Mouse (Mus musculus) heart, embryonic 14.5 days (tissue): Measurements from ENCODE around the gene Elmod1. TPM values are rescaled to one million over a fixed set of nuclear protein-coding genes. Genes with fewer than 3 reads are reported as not detected.

Source experiments
- ATAC-seq: fragments of 200-750 bp; cut with Nextera tagmentation; 2 replicates; pipeline ENCODE4 v1.8.0; 2017; ENCODE audit warnings: low read depth, moderate TSS enrichment; ENCODE audit not compliant: insufficient number of reproducible peaks, insufficient read depth, low FRiP score
- H3K27ac ChIP-seq, 2 experiments: fragments of 200-500 bp in 1 of 2; fragments of 300-500 bp in 1 of 2; sonication (generic) in 1 of 2; replicated peaks in 1 of 2; 2 replicates each; pipeline ENCODE4 v1.5.1; 2012 to 2014; ENCODE audit warnings: low read depth in 2 of 2, low read length in 2 of 2, control low read depth in 1 of 2, mild to moderate bottlenecking in 1 of 2, mixed read lengths in 1 of 2; ENCODE audit not compliant: control insufficient read depth in 1 of 2, insufficient read depth in 1 of 2
- H3K27me3 ChIP-seq: fragments of 300-500 bp; sonication (generic); 2 replicates; pipeline ENCODE4 v1.6.1; 2014; ENCODE audit warnings: mild to moderate bottlenecking, low read length, control low read depth; ENCODE audit not compliant: control insufficient read depth, insufficient read depth
- H3K36me3 ChIP-seq: fragments of 300-500 bp; sonication (generic); 2 replicates; pipeline ENCODE4 v1.6.1; 2014; ENCODE audit warnings: mild to moderate bottlenecking, control low read depth, low read length, mixed read lengths; ENCODE audit not compliant: control insufficient read depth, insufficient read depth
- H3K4me1 ChIP-seq, 2 experiments: fragments of 200-500 bp in 1 of 2; fragments of 300-500 bp in 1 of 2; sonication (generic) in 1 of 2; 2 replicates each; pipeline ENCODE4 v1.6.1; 2012 to 2014; ENCODE audit warnings: low read length in 2 of 2, control low read depth in 1 of 2, mixed read lengths in 1 of 2; ENCODE audit not compliant: control insufficient read depth in 2 of 2, insufficient read depth in 2 of 2
- H3K4me2 ChIP-seq: fragments of 300-500 bp; sonication (generic); 2 replicates; pipeline ENCODE4 v1.6.1; 2014; ENCODE audit warnings: mild to moderate bottlenecking, low read length
- H3K4me3 ChIP-seq, 2 experiments: fragments of 200-500 bp in 1 of 2; fragments of 300-500 bp in 1 of 2; sonication (generic) in 1 of 2; 2 replicates each; pipeline ENCODE4 v1.5.1; 2012 to 2014; ENCODE audit warnings: low read length in 2 of 2, mild to moderate bottlenecking in 2 of 2, control low read depth in 1 of 2, low read depth in 1 of 2, moderate library complexity in 1 of 2; ENCODE audit not compliant: control insufficient read depth in 1 of 2, insufficient read depth in 1 of 2
- H3K9ac ChIP-seq: fragments of 300-500 bp; sonication (generic); 2 replicates; pipeline ENCODE4 v1.6.1; 2014; ENCODE audit warnings: mild to moderate bottlenecking, low read length
- H3K9me3 ChIP-seq: fragments of 300-500 bp; sonication (generic); 2 replicates; pipeline ENCODE4 v1.6.1; 2016; ENCODE audit warnings: low read length, control low read depth; ENCODE audit not compliant: control insufficient read depth
- WGBS: fragments of 180-500 bp; shearing (Covaris S2); extraction: QIAGEN DNeasy Blood & Tissue Kit; methylation state at CpG from one replicate; pipeline ENCODE4 v1.1.7; 2014; 5-methylcytosine and 5-hydroxymethylcytosine counted together
- polyA plus RNA-seq: library from polyadenylated mRNA; unstranded; fragments of >200 nt; fragmentation: Nextera tagmentation; extraction: Ambion mirVana; gene quantifications from 2 replicates; pipeline ENCODE4 v1.2.1, GENCODE M21; 2014

The Elmod1 gene
- polyA plus RNA-seq, 1 experiment from 2014 or later: 0.09 TPM

DNA sequence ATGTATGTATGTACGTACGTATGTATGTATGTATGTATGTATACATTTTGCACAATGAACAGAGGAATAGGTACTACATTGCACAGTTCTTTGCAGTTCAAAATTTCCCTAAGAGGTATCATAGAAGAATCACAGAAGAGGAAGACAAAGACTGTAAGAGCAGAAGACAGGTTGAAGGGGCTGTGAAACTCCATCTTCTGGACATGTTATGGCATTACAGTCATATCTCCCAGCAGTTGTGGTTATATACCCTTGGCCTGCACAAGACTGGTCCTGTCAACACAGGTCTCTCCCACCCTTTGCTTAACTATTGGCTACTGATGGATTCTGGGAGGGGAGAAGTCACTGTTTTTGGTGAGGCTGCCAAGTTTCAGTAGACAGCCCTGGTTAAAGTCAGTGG lies 27.6 kb downstream of the Elmod1 start:
- ATAC-seq: no peak
- Histone ChIP-seq H3K4me2 (no peak overlapping the region), H3K9me3 (no peaks in the 10 kb centered on the region), H3K4me1 (no peaks in the 10 kb centered on the region), H3K9ac (no peak overlapping the region), H3K27ac (no peak overlapping the region), H3K4me3 (no peak overlapping the region), H3K36me3 (no peaks in the 10 kb centered on the region), H3K27me3 (no peaks in the 10 kb centered on the region)
- 87% methylated on average over 2 of the region's 2 CpGs for WGBS

DNA sequence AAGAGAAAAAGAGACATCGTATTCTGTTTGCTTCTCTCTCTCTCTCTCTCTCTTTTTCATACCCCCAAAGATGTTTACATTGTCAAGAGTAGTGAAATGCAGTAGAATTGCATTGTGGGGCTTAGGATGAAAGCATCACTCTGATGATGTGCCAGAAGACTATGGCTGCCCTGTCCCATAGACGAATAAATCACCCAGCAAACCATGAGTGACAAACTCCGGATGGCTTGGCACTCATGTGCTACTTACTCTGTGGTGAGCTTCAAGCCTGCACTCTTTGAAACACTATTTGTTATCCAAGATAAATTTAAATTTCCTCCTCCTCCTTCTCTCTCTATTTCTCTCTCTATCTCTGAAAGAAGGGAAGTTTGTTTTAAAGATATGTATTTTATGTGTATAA lies 36.5 kb downstream of the Elmod1 start:
- H3K9me3 ChIP-seq: no peaks in the 10 kb centered on the region
- H3K27me3 ChIP-seq: no peaks in the 10 kb centered on the region
- no peak overlapping the region for H3K4me3 ChIP-seq
- H3K4me2 ChIP-seq: no peak overlapping the region
- H3K27ac ChIP-seq: no peak overlapping the region
- no peak overlapping the region for H3K9ac ChIP-seq
- no peaks in the 10 kb centered on the region for H3K4me1 ChIP-seq
- no peaks in the 10 kb centered on the region for H3K36me3 ChIP-seq
- WGBS: 81% methylated on average over 3 of the region's 3 CpGs
- ATAC-seq: no peak

DNA sequence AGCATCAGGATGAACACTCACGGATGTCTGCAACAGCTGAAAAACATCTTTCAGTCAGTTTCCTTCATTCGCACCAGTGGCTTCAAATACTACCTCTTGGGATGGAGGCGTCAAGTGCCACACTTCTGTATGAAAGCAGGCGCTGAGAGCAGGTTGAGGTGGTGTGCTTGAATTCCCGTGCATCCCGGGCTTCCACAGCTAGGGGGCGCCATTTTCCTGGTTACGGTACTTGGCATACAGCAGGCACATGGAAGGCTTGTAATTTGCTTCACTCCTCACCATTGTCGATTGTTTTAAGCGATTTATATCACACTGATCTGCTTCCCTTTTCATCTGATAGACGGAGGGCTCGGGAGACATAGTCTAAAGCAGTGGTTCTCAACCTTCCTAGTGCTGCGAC lies 40.9 kb downstream of the Elmod1 start:
- no peaks in the 10 kb centered on the region for H3K9me3 ChIP-seq
- no peak for ATAC-seq
- H3K27ac ChIP-seq: no peak overlapping the region
- H3K36me3 ChIP-seq: no peaks in the 10 kb centered on the region
- H3K4me2 ChIP-seq: no peak overlapping the region
- H3K4me3 ChIP-seq: no peak overlapping the region
- 60% methylated on average over 13 of the region's 13 CpGs for WGBS
- no peaks in the 10 kb centered on the region for H3K27me3 ChIP-seq
- no peaks in the 10 kb centered on the region for H3K4me1 ChIP-seq
- H3K9ac ChIP-seq: no peak overlapping the region

DNA sequence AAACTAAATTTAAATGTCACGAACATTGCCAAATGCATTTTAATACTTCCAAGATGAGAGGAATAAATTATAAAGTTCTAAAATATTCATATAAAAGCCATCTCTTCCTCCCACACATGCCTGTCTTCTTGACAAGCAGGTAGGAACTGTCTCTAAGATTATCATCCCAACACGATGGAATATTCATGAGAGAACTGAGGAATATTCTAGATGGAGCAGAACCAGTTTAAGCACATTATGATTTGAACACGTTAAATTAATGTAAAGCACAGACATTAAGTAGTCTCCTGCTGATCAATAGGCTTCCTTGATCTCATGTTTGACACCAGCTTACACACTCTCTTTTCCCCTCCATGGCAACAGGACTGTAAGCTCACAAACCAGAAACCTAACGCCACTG lies 41.7 kb downstream of the Elmod1 start:
- Histone ChIP-seq H3K9me3 (no peaks in the 10 kb centered on the region), H3K9ac (no peak overlapping the region), H3K4me3 (no peak overlapping the region), H3K4me1 (no peaks in the 10 kb centered on the region), H3K27me3 (no peaks in the 10 kb centered on the region), H3K36me3 (no peaks in the 10 kb centered on the region), H3K4me2 (no peak overlapping the region), H3K27ac (no peak overlapping the region)
- WGBS: 76% methylated on average over 4 of the region's 4 CpGs
- no peak for ATAC-seq

DNA sequence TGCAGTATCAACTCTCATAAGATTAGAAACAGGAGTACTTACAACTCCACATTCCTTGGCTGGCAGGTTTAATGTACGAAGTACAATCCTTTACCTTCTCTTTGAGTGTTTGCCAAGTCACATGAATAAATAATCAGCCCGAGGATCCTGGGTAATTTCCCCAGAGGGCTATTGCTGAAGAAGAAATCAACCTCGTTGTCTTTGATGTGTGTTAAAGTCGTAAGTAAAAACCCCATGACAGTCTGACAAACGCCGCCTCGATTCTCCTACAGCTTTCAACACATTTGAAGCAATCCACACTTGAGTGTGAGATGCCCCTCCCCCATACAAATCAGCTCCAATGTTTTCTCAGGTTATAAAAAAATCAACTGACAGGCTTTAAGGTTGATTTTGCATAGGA lies 44.2 kb downstream of the Elmod1 start:
- Histone ChIP-seq H3K4me1 (no peaks in the 10 kb centered on the region), H3K4me2 (0 out of 2 replicates have a peak overlapping the region, but pooled peaks have one; percentile 11), H3K9me3 (no peaks in the 10 kb centered on the region), H3K27ac (no peak overlapping the region), H3K4me3 (no peak overlapping the region), H3K36me3 (no peaks in the 10 kb centered on the region), H3K9ac (no peak overlapping the region), H3K27me3 (no peaks in the 10 kb centered on the region)
- no peak for ATAC-seq
- WGBS: 28% methylated on average over 7 of the region's 7 CpGs

DNA sequence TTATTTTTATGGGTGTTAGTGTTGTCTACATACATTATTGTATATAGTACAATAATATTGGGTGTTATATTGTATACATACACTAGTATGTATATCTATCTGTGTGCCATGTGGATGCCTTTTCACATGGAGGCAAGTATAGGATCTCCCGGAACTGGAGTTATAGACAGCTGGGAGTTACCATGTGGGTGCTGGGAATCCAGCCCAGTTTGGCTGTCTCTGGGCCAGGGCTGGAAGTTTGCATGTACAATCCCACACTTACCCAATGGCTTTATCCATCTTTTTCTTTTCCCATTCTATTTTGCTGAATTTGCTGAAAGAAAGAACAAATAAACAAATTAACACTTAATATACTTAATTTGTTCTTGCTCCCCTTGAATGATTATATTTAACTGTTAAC lies 54.0 kb downstream of the Elmod1 start:
- Histone ChIP-seq H3K4me3 (no peak overlapping the region), H3K9me3 (no peaks in the 10 kb centered on the region), H3K36me3 (no peaks in the 10 kb centered on the region), H3K27ac (no peak overlapping the region), H3K27me3 (no peaks in the 10 kb centered on the region), H3K4me2 (no peak overlapping the region), H3K9ac (no peak overlapping the region), H3K4me1 (no peaks in the 10 kb centered on the region)
- no peak for ATAC-seq
- 92% methylated on average over 1 of the region's 1 CpGs for WGBS

DNA sequence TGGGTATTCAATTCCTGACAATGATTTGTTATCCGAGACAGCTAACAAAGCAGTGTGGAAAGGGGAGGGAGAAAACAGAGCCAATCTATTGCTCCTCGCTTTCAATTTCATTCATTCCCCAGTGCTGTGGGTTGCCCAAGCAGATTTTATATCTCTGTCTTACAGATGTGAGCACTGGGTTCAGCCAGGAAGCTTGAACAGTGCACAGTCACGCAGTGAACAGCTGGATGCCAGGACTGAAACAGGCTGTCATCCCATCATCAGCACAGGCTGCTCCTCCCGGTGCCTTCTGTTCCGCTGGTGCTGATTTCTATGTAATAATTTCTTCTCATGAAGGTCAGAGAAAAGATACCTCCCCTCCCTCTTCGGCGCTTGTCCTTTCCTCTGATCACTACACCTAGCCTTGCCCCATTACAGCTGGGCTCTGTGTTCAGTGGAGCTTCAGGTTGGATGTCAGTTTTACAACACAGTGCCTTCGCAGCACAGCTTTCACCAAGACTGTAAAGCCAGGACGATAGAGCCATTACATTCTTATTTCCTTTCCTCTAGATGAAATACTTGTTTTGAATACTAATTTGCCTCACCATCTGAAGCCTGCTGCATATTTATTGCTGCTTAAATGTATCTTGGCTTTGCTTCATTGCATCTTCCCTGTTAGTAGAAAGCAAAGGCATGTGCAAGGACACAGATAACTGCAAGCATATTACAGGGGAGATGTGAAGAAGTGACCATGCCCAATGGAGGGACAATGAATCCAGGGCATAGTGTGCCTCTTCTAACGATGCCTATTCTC lies 59.0 kb downstream of the Elmod1 start:
- Histone ChIP-seq H3K9ac (no peak overlapping the region), H3K36me3 (no peaks in the 10 kb centered on the region), H3K4me3 (no peak overlapping the region), H3K4me2 (no peak overlapping the region), H3K9me3 (no peaks in the 10 kb centered on the region), H3K27me3 (no peaks in the 10 kb centered on the region), H3K4me1 (no peaks in the 10 kb centered on the region), H3K27ac (no peak overlapping the region)
- 76% methylated on average over 10 of the region's 10 CpGs for WGBS
- no peak for ATAC-seq

DNA sequence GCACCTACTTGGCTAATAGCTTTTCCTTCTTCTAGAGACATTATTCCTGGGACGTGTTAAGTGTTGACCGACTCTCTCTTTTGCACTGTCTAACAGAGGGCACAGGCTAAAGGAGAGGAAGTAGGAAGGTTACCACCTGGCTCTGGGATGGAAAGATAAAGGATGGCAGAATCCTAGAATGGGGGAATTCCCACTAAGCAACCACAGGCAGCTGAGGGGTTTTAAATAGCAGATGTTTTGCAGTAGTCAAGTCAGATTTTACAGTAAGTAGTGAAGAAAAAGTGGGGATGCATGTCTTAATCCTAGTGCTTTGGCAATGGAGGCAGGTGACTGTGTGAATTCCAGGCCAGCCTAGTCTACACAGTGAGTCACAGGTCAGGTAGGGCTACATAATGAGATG lies 64.3 kb downstream of the Elmod1 start:
- Histone ChIP-seq H3K36me3 (no peaks in the 10 kb centered on the region), H3K9ac (no peak overlapping the region), H3K9me3 (no peaks in the 10 kb centered on the region), H3K4me3 (no peak overlapping the region), H3K27me3 (no peaks in the 10 kb centered on the region), H3K27ac (no peak overlapping the region), H3K4me1 (no peaks in the 10 kb centered on the region), H3K4me2 (no peak overlapping the region)
- ATAC-seq: no peak
- WGBS: 69% methylated on average over 2 of the region's 2 CpGs
